Mouse (Mus musculus) lung, embryonic 14.5 days (tissue): ENCODE data around the gene Cep112. TPM values are rescaled to one million over a fixed set of nuclear protein-coding genes. Genes with fewer than 3 reads are reported as not detected.

Experiments used
- ATAC-seq: fragments of 200-750 bp; cut with Nextera tagmentation; 2 replicates; pipeline ENCODE4 v1.8.0; 2017; ENCODE audit warnings: mild to moderate bottlenecking, moderate TSS enrichment, moderate library complexity; ENCODE audit not compliant: insufficient read depth
- DNase-seq: peaks from one replicate; pipeline ENCODE4 v3.0.0-alpha.2; 2015
- H3K27ac ChIP-seq: fragments of 300-500 bp; sonication (generic); 2 replicates; pipeline ENCODE4 v1.5.1; 2014; ENCODE audit warnings: low read depth, mild to moderate bottlenecking, moderate library complexity
- H3K27me3 ChIP-seq: fragments of 300-500 bp; sonication (generic); 2 replicates; pipeline ENCODE4 v1.6.1; 2014; ENCODE audit warnings: low read length, control low read depth; ENCODE audit not compliant: insufficient read depth
- H3K36me3 ChIP-seq: fragments of 300-500 bp; sonication (generic); 2 replicates; pipeline ENCODE4 v1.6.1; 2014; ENCODE audit warnings: control low read depth; ENCODE audit not compliant: insufficient read depth
- H3K4me1 ChIP-seq: fragments of 300-500 bp; sonication (generic); 2 replicates; pipeline ENCODE4 v1.6.1; 2014; ENCODE audit warnings: antibody characterized with exemption, control low read depth; ENCODE audit not compliant: insufficient read depth
- H3K4me2 ChIP-seq: fragments of 300-500 bp; sonication (generic); 2 replicates; pipeline ENCODE4 v1.6.1; 2014; ENCODE audit warnings: mild to moderate bottlenecking
- H3K4me3 ChIP-seq: fragments of 300-500 bp; sonication (generic); 2 replicates; pipeline ENCODE4 v1.5.1; 2014; ENCODE audit warnings: low read depth, low read length
- H3K9ac ChIP-seq: fragments of 300-500 bp; sonication (generic); 2 replicates; pipeline ENCODE4 v1.6.1; 2014
- H3K9me3 ChIP-seq: fragments of 300-500 bp; sonication (generic); 2 replicates; pipeline ENCODE4 v1.6.1; 2016; ENCODE audit warnings: low read depth, low read length, control low read depth
- CTCF ChIP-seq: IDR thresholded peaks from 2 replicates; pipeline ENCODE4 v1.5.1; 2016; ENCODE audit warnings: antibody characterized with exemption, low read depth
- WGBS: fragments of 180-500 bp; shearing (Covaris S2); extraction: QIAGEN DNeasy Blood & Tissue Kit; methylation state at CpG from one replicate; pipeline ENCODE4 v1.1.7; 2014; 5-methylcytosine and 5-hydroxymethylcytosine counted together
- polyA plus RNA-seq: library from polyadenylated mRNA; unstranded; fragments of >200 nt; fragmentation: Nextera tagmentation; extraction: Ambion mirVana; gene quantifications from 2 replicates; pipeline ENCODE4 v1.2.1, GENCODE M21; 2014

The Cep112 gene
- polyA plus RNA-seq, 1 experiment from 2014 or later: 20.2 TPM

DNA sequence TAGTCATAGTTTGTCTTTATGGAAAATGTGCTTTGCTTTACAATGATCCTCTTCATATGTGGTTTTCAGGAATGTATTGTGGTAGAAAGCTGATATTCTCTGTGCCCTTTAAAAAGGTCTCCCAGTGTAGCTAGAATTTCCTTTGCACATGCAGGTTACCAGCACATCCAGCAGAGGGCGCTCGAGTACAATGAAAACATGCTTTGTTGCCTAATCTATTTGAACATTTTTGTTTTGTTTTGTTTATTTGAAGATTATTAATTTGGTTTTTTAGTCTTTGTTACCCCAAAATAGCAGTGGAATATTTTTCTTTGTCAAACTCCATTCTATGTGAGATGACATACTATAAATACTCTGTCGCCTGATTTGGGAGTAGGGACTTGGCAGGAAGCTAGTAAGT, 24.8 kb downstream of the Cep112 start:
- H3K9ac ChIP-seq: no peak overlapping the region
- peak; percentile 92 for TF ChIP-seq CTCF
- H3K27ac ChIP-seq: no peak overlapping the region
- H3K27me3 ChIP-seq: no peaks in the 10 kb centered on the region
- DNase-seq (peak; percentile 92), ATAC-seq (no peak)
- no peaks in the 10 kb centered on the region for H3K4me1 ChIP-seq
- no peak overlapping the region for H3K4me3 ChIP-seq
- no peak overlapping the region for H3K4me2 ChIP-seq
- no peaks in the 10 kb centered on the region for H3K36me3 ChIP-seq
- WGBS: 23% methylated on average over 3 of the region's 3 CpGs
- H3K9me3 ChIP-seq: no peaks in the 10 kb centered on the region

DNA sequence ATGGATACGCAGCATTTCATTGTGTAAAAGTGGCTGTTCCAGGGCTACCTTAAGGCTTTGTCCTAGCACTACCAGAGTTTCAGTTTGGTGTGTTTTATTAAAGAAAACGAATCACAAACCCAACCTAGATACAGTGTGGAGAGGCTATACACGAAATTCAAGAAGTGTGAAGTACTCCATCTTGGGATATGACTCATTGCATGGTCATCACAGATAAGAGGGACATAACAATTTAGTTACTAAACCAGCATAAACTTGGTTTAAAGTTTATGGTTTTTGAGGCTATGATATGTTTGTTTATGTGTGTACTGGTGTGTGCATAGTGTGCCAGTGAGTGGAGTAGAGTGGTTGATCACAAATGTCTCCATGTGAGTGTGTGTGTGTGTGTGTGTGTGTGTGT, 34.6 kb downstream of the Cep112 start:
- no peak for ATAC-seq
- Histone ChIP-seq H3K9ac (no peak overlapping the region), H3K27me3 (no peaks in the 10 kb centered on the region), H3K36me3 (no peaks in the 10 kb centered on the region), H3K4me3 (no peak overlapping the region), H3K27ac (no peak overlapping the region), H3K4me1 (peaks cover 1% of the 10 kb centered on the region; the same call in 1 of the 2 replicates), H3K9me3 (no peaks in the 10 kb centered on the region), H3K4me2 (no peak overlapping the region)
- TF ChIP-seq CTCF: no peak
- no peak for DNase-seq
- WGBS: 68% methylated on average over 3 of the region's 3 CpGs

GRCm38 (mm10) chr11:108464138-108464537, 39.1 kb downstream of the Cep112 start:
- no peak for TF ChIP-seq CTCF
- WGBS: 28% methylated on average over 8 of the region's 8 CpGs

DNA sequence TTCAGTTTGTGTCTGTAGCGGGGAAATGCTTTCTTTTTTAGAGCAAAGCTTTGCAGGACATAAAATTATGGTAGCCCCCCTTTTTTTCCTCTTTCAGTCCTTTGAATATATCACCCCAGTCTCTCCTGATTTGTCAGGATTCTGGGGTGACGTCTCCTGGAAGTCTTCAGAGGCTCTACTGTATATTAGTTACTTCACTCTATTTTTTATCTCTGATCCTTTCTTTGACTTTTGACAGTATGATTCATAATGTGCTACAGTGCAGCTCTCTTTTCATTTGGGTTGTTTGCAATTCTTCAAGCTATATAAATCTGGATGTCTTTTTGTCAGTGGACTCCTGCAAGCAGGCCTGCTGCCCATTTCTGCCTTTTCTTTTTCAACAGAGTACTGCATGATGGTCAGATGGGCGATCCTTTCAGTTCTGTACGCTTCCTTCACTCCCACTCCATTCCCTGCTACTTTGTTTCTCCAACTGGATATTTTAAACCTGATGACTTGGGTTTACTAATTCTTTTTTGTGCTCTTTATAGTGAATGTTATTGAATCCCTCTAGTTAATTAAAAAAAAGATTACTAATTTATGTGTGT, 39.8 kb downstream of the Cep112 start:
- Histone ChIP-seq H3K4me2 (peak overlapping the region; percentile 7; the same call in 1 of the 2 replicates), H3K9ac (no peak overlapping the region), H3K9me3 (no peaks in the 10 kb centered on the region), H3K4me1 (peaks cover 3% of the 10 kb centered on the region; the same call in 1 of the 2 replicates), H3K36me3 (no peaks in the 10 kb centered on the region), H3K27me3 (no peaks in the 10 kb centered on the region), H3K4me3 (no peak overlapping the region), H3K27ac (no peak overlapping the region)
- 36% methylated on average over 4 of the region's 4 CpGs for WGBS
- no peak for TF ChIP-seq CTCF
- DNase-seq: peak; percentile 69
- peak; percentile 83; the same call in 1 of the 2 replicates for ATAC-seq

More at GRCm38 (mm10) chr11:108464138-108464537, 39.1 kb downstream of the Cep112 start:
- no peaks in the 10 kb centered on the region for H3K27me3 ChIP-seq
- H3K9ac ChIP-seq: no peak overlapping the region
- DNase-seq: peak; percentile 66
- ATAC-seq: peak; percentile 75; the same call in 1 of the 2 replicates
- no peak overlapping the region for H3K4me3 ChIP-seq
- H3K4me1 ChIP-seq: peaks cover 3% of the 10 kb centered on the region; the same call in 1 of the 2 replicates
- H3K4me2 ChIP-seq: no peak overlapping the region
- no peak overlapping the region for H3K27ac ChIP-seq
- no peaks in the 10 kb centered on the region for H3K9me3 ChIP-seq
- H3K36me3 ChIP-seq: no peaks in the 10 kb centered on the region

- no peaks in the 10 kb centered on the region for H3K36me3 ChIP-seq
- peak; percentile 49 for DNase-seq
- ATAC-seq: no peak
Measured at GRCm38 (mm10) chr11:108475738-108476137, 50.7 kb downstream of the Cep112 start.

GRCm38 (mm10) chr11:108476226-108476625, 51.2 kb downstream of the Cep112 start:
- no peak overlapping the region for H3K9ac ChIP-seq
- no peaks in the 10 kb centered on the region for H3K36me3 ChIP-seq
- H3K4me3 ChIP-seq: no peak overlapping the region
- TF ChIP-seq CTCF: no peak
- no peak overlapping the region for H3K4me2 ChIP-seq
- peak; percentile 11 for DNase-seq
- H3K27ac ChIP-seq: no peak overlapping the region
- H3K4me1 ChIP-seq: no peaks in the 10 kb centered on the region
- no peak for ATAC-seq
- no peaks in the 10 kb centered on the region for H3K27me3 ChIP-seq
- no peaks in the 10 kb centered on the region for H3K9me3 ChIP-seq
- 51% methylated on average over 1 of the region's 1 CpGs for WGBS

More at GRCm38 (mm10) chr11:108475738-108476137, 50.7 kb downstream of the Cep112 start:
- H3K4me1 ChIP-seq: no peaks in the 10 kb centered on the region
- no peak for TF ChIP-seq CTCF
- H3K4me2 ChIP-seq: no peak overlapping the region
- no peak overlapping the region for H3K4me3 ChIP-seq
- no peak overlapping the region for H3K9ac ChIP-seq
- H3K9me3 ChIP-seq: no peaks in the 10 kb centered on the region
- no peak overlapping the region for H3K27ac ChIP-seq
- H3K27me3 ChIP-seq: no peaks in the 10 kb centered on the region
- WGBS: 46% methylated on average over 7 of the region's 7 CpGs

DNA sequence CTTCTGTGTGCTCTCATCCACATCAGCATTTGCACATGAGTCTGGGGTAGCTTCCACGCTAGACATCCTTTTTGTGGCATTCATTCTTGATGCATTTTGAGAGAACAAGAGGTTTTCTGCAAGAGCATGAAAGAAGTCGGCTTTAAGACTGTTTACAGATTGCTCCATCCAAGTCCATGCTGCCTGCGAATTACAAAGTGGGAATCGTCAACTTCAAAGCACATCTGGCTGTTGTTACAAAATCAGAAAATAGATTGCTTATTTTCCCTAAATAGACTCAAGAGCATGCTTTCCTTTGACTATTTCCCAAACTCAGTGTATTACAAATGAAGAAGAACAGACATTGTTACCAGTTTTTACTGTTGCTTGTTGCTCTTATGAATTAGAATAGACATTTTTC, 59.0 kb downstream of the Cep112 start:
- Histone ChIP-seq H3K9ac (no peak overlapping the region), H3K4me3 (no peak overlapping the region), H3K4me1 (no peaks in the 10 kb centered on the region), H3K27me3 (no peaks in the 10 kb centered on the region), H3K27ac (0 out of 2 replicates have a peak overlapping the region, but pooled peaks have one; percentile 36), H3K36me3 (0 out of 2 replicates have a peak, but pooled peaks cover 2% of the 10 kb centered on the region), H3K4me2 (no peak overlapping the region), H3K9me3 (no peaks in the 10 kb centered on the region)
- DNase-seq: peak; percentile 64
- WGBS: 41% methylated on average over 4 of the region's 4 CpGs
- no peak for ATAC-seq
- TF ChIP-seq CTCF: no peak
